Mouse (Mus musculus): Measurements from ENCODE around the gene Hist3h2ba.
"Not testable (repeated sequence)": the region's sequence is repeated elsewhere in the genome, so short reads cannot be mapped to it uniquely, and the experiment has no call there.

Hist3h2ba gene

GRCm38 (mm10) chr11:58953351-58954169 is 4.8 kb downstream of the Hist3h2ba start:
- Histone ChIP-seq H3K36me3 (ENCODE audit: control insufficient read depth, insufficient read depth, low read length, poor library complexity, severe bottlenecking) (no peaks in the 10 kb centered on the region; the same call in 1 of the 2 replicates), H3K27me3 (ENCODE audit: control insufficient read depth, insufficient read depth, low read length, poor library complexity, severe bottlenecking) (no peaks in the 10 kb centered on the region)
- DNase-seq (ENCODE audit: low read depth, low spot score): peak; percentile 44

DNA sequence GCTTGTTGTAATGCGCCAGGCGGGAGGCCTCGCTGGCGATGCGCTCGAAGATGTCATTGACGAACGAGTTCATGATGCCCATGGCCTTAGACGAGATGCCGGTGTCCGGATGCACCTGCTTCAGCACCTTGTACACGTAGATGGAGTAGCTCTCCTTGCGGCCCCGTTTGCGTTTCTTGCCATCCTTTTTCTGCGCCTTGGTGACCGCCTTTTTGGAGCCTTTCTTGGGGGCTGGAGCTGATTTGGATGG is 5.4 kb downstream of the Hist3h2ba start:
- not testable (repeated sequence) for DNase-seq (ENCODE audit: low read depth, low spot score); H3K27me3 ChIP-seq (ENCODE audit: control insufficient read depth, insufficient read depth, low read length, poor library complexity, severe bottlenecking)

GRCm38 (mm10) chr11:58954420-58955142 is 5.9 kb downstream of the Hist3h2ba start, which contains the start of the genes Hist3h2a and Trim17:
TSS of gene Hist3h2a (plus strand) at chr11:58954685.
TSS of gene Trim17 (plus strand) at chr11:58954685.
- no peaks in the 10 kb centered on the region for H3K27me3 ChIP-seq (ENCODE audit: control insufficient read depth, insufficient read depth, low read length, poor library complexity, severe bottlenecking)
- DNase-seq (ENCODE audit: low read depth, low spot score): peak; percentile 96
- no peaks in the 10 kb centered on the region; the same call in 1 of the 2 replicates for H3K36me3 ChIP-seq (ENCODE audit: control insufficient read depth, insufficient read depth, low read length, poor library complexity, severe bottlenecking)

More for the DNA sequence above, 5.4 kb downstream of the Hist3h2ba start:
- H3K36me3 ChIP-seq (ENCODE audit: control insufficient read depth, insufficient read depth, low read length, poor library complexity, severe bottlenecking): not testable (repeated sequence)

DNA sequence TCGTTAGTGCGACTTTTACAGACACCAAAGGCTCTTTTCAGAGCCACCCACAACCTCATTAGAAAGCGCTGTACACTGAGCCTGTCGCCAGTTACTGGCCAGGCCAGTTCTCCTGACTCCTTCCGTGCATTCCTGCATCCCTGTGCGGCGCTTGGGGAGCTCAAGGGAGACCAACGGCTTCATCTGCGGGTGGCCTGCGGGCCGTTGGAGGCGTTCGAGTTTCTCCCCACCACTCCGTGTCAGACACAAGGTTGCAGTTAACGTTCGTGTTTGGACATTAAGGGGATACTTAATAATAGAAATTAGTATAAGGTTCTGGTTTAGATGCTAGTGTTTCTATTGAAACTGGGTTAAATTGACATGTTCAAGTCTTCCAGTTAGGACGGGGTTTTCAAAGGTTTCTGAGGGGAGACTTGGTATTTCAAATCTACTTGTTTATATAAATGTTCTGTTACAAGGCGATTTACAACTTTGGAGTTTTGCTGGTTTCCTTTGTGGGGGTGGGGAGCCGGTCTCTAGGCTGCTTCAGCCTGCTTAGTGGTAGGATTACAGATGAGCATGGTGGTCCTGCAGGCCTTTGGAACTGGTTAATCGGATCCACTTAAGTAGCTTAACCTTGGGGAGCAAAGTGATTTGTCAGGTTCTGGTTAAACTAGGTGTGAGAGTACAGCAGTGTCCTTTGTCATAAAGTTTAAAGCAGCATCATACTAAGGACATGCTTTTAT is 6.6 kb downstream of the Hist3h2ba start:
- H3K27me3 ChIP-seq (ENCODE audit: control insufficient read depth, insufficient read depth, low read length, poor library complexity, severe bottlenecking): no peaks in the 10 kb centered on the region
- no peak for DNase-seq (ENCODE audit: low read depth, low spot score)
- no peaks in the 10 kb centered on the region; the same call in 1 of the 2 replicates for H3K36me3 ChIP-seq (ENCODE audit: control insufficient read depth, insufficient read depth, low read length, poor library complexity, severe bottlenecking)

- DNase-seq (ENCODE audit: low read depth, low spot score): no peak
- Histone ChIP-seq H3K27me3 (ENCODE audit: control insufficient read depth, insufficient read depth, low read length, poor library complexity, severe bottlenecking) (no peaks in the 10 kb centered on the region), H3K36me3 (ENCODE audit: control insufficient read depth, insufficient read depth, low read length, poor library complexity, severe bottlenecking) (no peaks in the 10 kb centered on the region; the same call in 1 of the 2 replicates)
Measured at GRCm38 (mm10) chr11:58955868-58956257, 7.1 kb downstream of the Hist3h2ba start.

DNA sequence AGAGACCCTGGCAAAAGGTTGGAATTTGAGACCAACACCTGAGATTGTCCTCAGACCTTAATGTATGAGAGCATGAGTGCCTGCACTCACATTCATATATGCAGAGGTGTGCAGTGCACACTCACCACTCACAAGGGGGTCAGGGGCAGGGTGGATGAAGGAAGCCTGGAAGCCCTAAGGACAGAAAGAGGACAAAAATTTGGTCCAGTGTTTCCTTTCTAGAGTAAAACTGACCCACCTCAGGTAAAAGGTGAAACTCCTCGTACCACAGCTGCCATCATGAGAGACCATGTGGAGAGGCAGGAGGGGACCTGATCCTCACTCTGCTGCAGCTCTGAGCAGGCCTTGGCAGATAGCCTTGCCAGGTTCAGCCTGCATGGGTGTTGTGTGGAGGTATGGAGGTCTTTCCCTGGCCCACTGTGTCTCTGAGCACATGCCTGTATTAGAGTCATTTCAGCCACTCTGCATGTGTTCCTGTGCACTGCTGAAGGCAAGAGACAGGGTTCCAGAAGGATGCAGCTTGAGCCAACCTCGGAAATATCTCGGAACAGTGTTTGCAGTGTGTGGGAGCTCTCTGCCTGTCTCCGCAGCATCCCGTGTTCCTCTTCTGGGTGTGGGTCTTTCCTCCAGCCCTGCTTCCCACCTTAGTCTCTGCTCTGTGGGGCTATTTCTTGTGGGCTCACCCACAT is 8.7 kb downstream of the Hist3h2ba start:
- no peak for DNase-seq (ENCODE audit: low read depth, low spot score)
- Histone ChIP-seq H3K27me3 (ENCODE audit: control insufficient read depth, insufficient read depth, low read length, poor library complexity, severe bottlenecking) (no peaks in the 10 kb centered on the region), H3K36me3 (ENCODE audit: control insufficient read depth, insufficient read depth, low read length, poor library complexity, severe bottlenecking) (no peaks in the 10 kb centered on the region; the same call in 1 of the 2 replicates)

DNA sequence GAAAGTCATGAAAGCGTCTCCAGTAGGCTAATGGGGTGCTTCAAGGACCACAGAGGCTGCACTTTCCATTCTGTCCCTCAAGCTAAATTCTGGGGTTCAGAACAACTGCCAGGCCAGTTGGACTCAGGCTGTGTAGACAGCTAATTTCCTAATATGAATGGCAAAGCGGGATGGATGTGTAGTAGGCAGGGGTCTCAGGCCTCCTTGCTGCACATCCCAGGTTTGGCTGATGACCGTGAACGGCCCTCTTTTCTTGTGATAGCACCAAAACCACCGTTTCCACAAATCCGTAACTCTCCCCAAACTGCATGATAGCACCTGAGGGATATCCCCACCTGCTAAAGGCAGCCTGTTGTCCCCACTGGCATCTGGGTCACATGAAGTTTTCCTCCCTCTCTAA is 9.8 kb downstream of the Hist3h2ba start:
- Histone ChIP-seq H3K36me3 (ENCODE audit: control insufficient read depth, insufficient read depth, low read length, poor library complexity, severe bottlenecking) (no peaks in the 10 kb centered on the region; the same call in 1 of the 2 replicates), H3K27me3 (ENCODE audit: control insufficient read depth, insufficient read depth, low read length, poor library complexity, severe bottlenecking) (no peaks in the 10 kb centered on the region)
- no peak for DNase-seq (ENCODE audit: low read depth, low spot score)

- DNase-seq (ENCODE audit: low read depth, low spot score): peak; percentile 73
- Histone ChIP-seq H3K27me3 (ENCODE audit: control insufficient read depth, insufficient read depth, low read length, poor library complexity, severe bottlenecking) (no peaks in the 10 kb centered on the region), H3K36me3 (ENCODE audit: control insufficient read depth, insufficient read depth, low read length, poor library complexity, severe bottlenecking) (no peaks in the 10 kb centered on the region; the same call in 1 of the 2 replicates)
Measured at GRCm38 (mm10) chr11:58959186-58959825, 10.6 kb downstream of the Hist3h2ba start.

- no peaks in the 10 kb centered on the region; the same call in 1 of the 2 replicates for H3K36me3 ChIP-seq (ENCODE audit: control insufficient read depth, insufficient read depth, low read length, poor library complexity, severe bottlenecking)
Measured at GRCm38 (mm10) chr11:58959921-58960465, 11.3 kb downstream of the Hist3h2ba start.

DNA sequence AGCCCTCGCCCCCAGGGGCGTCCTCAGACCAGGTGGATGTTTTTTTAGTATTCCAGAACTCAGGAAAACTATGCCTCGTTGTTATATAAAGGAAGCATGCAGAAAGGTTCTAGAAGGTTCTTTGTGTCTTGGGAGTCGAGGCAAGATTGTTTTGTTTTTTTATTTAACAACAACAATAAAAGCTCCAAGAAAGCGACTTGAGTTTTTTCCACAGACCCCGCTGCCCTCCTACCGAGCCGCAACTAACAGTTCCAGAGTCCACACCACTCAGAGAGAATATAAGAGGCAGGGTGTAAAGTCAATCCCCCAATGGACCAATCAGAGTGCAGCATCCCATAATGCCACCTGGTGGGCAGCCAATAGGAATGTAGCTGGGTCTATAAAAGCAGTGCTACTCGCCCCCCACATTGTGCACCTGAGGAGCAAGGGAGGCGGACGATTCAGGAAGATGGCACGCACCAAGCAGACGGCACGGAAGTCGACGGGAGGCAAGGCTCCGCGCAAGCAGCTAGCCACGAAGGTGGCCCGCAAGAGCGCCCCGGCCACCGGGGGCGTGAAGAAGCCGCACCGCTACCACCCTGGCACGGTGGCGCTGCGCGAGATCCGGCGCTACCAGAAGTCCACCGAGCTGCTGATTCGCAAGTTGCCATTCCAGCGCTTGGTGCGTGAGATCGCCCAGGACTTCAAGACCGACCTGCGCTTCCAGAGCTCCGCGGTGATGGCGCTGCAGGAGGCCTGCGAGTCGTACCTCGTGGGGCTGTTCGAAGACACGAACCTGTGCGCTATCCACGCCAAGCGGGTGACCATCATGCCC is 12.9 kb downstream of the Hist3h2ba start:
- no peaks in the 10 kb centered on the region; the same call in 1 of the 2 replicates for H3K36me3 ChIP-seq (ENCODE audit: control insufficient read depth, insufficient read depth, low read length, poor library complexity, severe bottlenecking)
- H3K27me3 ChIP-seq (ENCODE audit: control insufficient read depth, insufficient read depth, low read length, poor library complexity, severe bottlenecking): no peaks in the 10 kb centered on the region
- DNase-seq (ENCODE audit: low read depth, low spot score): no peak

More at GRCm38 (mm10) chr11:58959921-58960465, 11.3 kb downstream of the Hist3h2ba start:
- DNase-seq (ENCODE audit: low read depth, low spot score): peak; percentile 90
- H3K27me3 ChIP-seq (ENCODE audit: control insufficient read depth, insufficient read depth, low read length, poor library complexity, severe bottlenecking): no peaks in the 10 kb centered on the region

DNA sequence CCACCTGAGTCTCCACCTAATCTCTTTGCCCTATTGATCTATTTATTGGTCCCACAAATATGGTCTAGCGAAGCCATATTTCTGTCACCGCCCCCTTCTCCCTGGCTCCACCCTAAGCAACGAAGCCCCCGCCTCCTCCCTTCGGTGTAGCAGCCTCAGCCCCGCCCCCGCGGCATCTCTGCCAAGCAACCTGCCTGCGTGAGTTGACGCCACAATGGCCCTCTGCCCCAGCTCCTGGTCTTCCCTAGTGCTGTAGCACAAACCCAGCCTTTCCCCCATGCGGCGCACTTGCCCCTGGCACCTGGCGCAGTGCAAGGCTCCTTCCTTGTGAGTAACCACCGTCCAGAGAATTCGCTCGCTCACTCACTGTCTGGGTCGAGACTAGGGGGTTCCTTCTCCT is 14.8 kb downstream of the Hist3h2ba start:
- DNase-seq (ENCODE audit: low read depth, low spot score): peak; percentile 31
- Histone ChIP-seq H3K27me3 (ENCODE audit: control insufficient read depth, insufficient read depth, low read length, poor library complexity, severe bottlenecking) (no peaks in the 10 kb centered on the region), H3K36me3 (ENCODE audit: control insufficient read depth, insufficient read depth, low read length, poor library complexity, severe bottlenecking) (no peaks in the 10 kb centered on the region)

GRCm38 (mm10) chr11:58964216-58964615 is 15.5 kb downstream of the Hist3h2ba start:
- H3K36me3 ChIP-seq (ENCODE audit: control insufficient read depth, insufficient read depth, low read length, poor library complexity, severe bottlenecking): no peaks in the 10 kb centered on the region
- no peaks in the 10 kb centered on the region for H3K27me3 ChIP-seq (ENCODE audit: control insufficient read depth, insufficient read depth, low read length, poor library complexity, severe bottlenecking)
- no peak for DNase-seq (ENCODE audit: low read depth, low spot score)

Measured in splenic B cell, adult 2 months (primary cell).